Mouse (Mus musculus): Measurements from ENCODE around the gene Gpr176. TPM values are rescaled to one million over a fixed set of nuclear protein-coding genes. Genes with fewer than 3 reads are reported as not detected.

Gene Gpr176
- polyA plus RNA-seq, 1 experiment = 4.7 TPM

DNA sequence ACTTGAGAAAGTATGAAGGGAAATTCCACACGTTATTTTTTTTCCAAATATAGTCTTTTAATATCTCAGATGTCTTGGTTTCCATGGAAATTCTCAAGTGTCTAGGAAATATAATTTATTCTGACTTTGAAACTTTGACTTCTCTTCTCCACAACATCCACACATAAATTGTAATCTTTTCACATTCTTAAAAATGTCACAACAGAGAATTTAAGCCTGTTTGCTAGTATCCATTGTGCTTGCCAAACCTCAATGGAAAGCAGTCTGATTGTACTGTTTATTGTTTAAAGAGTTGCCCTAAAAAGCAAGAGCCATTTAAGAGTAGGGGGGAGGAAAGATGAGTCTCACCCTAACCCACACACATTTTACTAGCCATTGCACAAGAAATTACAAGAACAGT, 1.4 kb downstream of the Gpr176 start:
- H3K79me3 ChIP-seq (ENCODE audit: low read depth) = no peaks in the 10 kb centered on the region
- H3K27me3 ChIP-seq (ENCODE audit: control insufficient read depth, insufficient read depth, insufficient read length) = no peaks in the 10 kb centered on the region
- H3K4me3 ChIP-seq (ENCODE audit: insufficient read depth, poor library complexity, severe bottlenecking) = no peak overlapping the region
- H3K36me3 ChIP-seq (ENCODE audit: control insufficient read depth, insufficient read depth) = no peaks in the 10 kb centered on the region
- TF ChIP-seq MAX (IDR thresholded peaks at IDR 0.05) = no peak
- TF ChIP-seq USF1 (IDR thresholded peaks at IDR 0.05; ENCODE audit: low read depth) = no peak
- no peak for TF ChIP-seq MYOD1 (IDR thresholded peaks at IDR 0.05; ENCODE audit: control insufficient read depth, insufficient read length, low read depth)
- no peak for TF ChIP-seq FOSL1 (IDR thresholded peaks at IDR 0.05; ENCODE audit: insufficient read depth, low read length, poor library complexity, severe bottlenecking)
- no peak for TF ChIP-seq CTCF (IDR thresholded peaks at IDR 0.05; ENCODE audit: control insufficient read depth, insufficient read depth, insufficient read length)
- H3ac ChIP-seq (ENCODE audit: control insufficient read depth, insufficient read length, low read depth) = no peak overlapping the region
- H3K79me2 ChIP-seq (ENCODE audit: control insufficient read depth, insufficient read depth) = no peaks in the 10 kb centered on the region

DNA sequence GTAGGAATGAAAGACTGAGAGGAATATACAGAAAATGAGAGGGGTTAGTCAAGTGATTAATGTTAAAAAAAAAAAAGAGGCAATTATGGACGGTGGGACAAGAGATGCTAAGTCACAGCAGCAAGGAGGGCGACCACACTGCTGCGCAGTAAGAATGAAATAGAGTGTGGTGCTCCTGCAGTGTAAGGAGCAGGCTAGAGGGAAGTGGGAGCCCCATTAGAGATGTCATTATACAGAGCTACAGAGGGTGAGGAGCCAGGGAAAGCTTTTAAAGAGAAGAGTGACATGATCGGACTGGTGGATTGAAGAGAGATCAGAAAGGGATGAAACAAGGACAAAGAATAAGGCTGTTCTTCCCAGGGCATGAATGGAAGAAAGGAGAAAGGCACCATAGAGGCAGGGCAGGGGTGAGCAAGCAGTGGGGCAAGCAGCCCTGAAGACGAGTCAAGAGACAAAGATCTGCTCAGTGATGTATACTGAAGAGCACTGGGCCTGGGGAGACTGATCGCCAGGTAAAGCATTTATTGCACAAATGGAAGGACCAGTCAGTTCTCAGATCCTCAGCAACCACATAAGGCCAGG, 18.0 kb downstream of the Gpr176 start:
- no peak overlapping the region for H3ac ChIP-seq (ENCODE audit: control insufficient read depth, insufficient read length, low read depth)
- H3K36me3 ChIP-seq (ENCODE audit: control insufficient read depth, insufficient read depth) = no peaks in the 10 kb centered on the region
- TF ChIP-seq MYOD1 (IDR thresholded peaks at IDR 0.05; ENCODE audit: control insufficient read depth, insufficient read length, low read depth) (no peak), MAX (IDR thresholded peaks at IDR 0.05) (no peak), CEBPB (IDR thresholded peaks at IDR 0.05; ENCODE audit: low read depth) (no peak), USF1 (IDR thresholded peaks at IDR 0.05; ENCODE audit: low read depth) (no peak), CTCF (IDR thresholded peaks at IDR 0.05; ENCODE audit: control insufficient read depth, insufficient read depth, insufficient read length) (no peak), FOSL1 (IDR thresholded peaks at IDR 0.05; ENCODE audit: insufficient read depth, low read length, poor library complexity, severe bottlenecking) (no peak), MYOG (IDR thresholded peaks at IDR 0.05; ENCODE audit: control insufficient read depth, extremely low read depth, insufficient read length) (no peak)
- H3K79me3 ChIP-seq (ENCODE audit: low read depth) = no peaks in the 10 kb centered on the region
- H3K4me3 ChIP-seq (ENCODE audit: insufficient read depth, poor library complexity, severe bottlenecking) = no peak overlapping the region
- H3K27me3 ChIP-seq (ENCODE audit: control insufficient read depth, insufficient read depth, insufficient read length) = no peaks in the 10 kb centered on the region
- H3K79me2 ChIP-seq (ENCODE audit: control insufficient read depth, insufficient read depth) = no peaks in the 10 kb centered on the region

DNA sequence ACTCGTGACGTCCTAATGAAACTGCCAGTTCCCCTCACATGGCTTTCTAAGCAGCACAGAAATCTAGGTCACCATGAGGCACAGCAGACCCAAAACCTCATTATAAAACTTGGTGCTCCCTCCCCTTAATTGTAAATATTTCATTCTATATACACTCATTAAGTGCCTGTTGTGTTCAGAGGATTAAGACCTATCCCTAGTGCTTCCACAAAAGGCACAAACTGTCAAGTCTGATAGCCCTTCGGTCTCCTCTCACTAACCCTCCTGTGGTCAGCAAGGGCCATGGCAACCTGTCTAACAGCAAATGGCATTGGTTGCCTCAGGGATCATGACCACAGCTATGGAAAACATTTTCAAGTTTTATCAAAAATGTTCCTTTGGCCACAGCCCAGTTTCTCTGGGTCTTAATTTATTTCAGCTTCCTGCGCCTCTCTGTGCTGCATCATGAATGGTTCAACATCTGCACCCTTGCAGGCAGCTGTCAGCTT, 19.3 kb downstream of the Gpr176 start:
- TF ChIP-seq CTCF (IDR thresholded peaks at IDR 0.05; ENCODE audit: control insufficient read depth, insufficient read depth, insufficient read length) = no peak
- no peak for TF ChIP-seq CEBPB (IDR thresholded peaks at IDR 0.05; ENCODE audit: low read depth)
- no peak overlapping the region for H3ac ChIP-seq (ENCODE audit: control insufficient read depth, insufficient read length, low read depth)
- no peaks in the 10 kb centered on the region for H3K36me3 ChIP-seq (ENCODE audit: control insufficient read depth, insufficient read depth)
- no peak overlapping the region for H3K4me3 ChIP-seq (ENCODE audit: insufficient read depth, poor library complexity, severe bottlenecking)
- H3K79me3 ChIP-seq (ENCODE audit: low read depth) = no peaks in the 10 kb centered on the region
- no peaks in the 10 kb centered on the region for H3K79me2 ChIP-seq (ENCODE audit: control insufficient read depth, insufficient read depth)
- no peaks in the 10 kb centered on the region for H3K27me3 ChIP-seq (ENCODE audit: control insufficient read depth, insufficient read depth, insufficient read length)

DNA sequence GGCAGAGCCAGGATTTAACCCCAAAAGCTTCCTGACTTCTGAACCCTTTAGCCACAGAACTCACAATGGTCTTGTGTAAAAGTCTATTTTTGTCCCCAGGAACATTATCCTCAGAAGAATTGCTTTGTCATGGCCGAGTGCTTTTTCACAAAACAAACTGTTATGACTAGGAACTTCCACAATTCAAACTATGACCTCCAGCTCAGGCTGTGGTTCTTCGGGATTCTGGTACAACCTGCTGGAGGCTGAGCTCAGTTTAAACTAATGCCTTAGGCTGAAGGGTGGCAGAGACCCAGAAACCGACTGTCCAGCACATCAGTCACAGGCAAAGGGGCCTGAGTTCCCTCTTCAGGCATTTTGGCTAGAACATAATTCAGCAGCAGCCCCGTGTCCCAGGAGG, 19.7 kb downstream of the Gpr176 start:
- H3K79me3 ChIP-seq (ENCODE audit: low read depth) = no peaks in the 10 kb centered on the region
- no peak overlapping the region for H3ac ChIP-seq (ENCODE audit: control insufficient read depth, insufficient read length, low read depth)
- H3K27me3 ChIP-seq (ENCODE audit: control insufficient read depth, insufficient read depth, insufficient read length) = no peaks in the 10 kb centered on the region
- H3K36me3 ChIP-seq (ENCODE audit: control insufficient read depth, insufficient read depth) = no peaks in the 10 kb centered on the region
- TF ChIP-seq USF1 (IDR thresholded peaks at IDR 0.05; ENCODE audit: low read depth) = no peak
- TF ChIP-seq MYOG (IDR thresholded peaks at IDR 0.05; ENCODE audit: control insufficient read depth, extremely low read depth, insufficient read length) = no peak
- TF ChIP-seq MAX (IDR thresholded peaks at IDR 0.05) = no peak
- no peak for TF ChIP-seq CTCF (IDR thresholded peaks at IDR 0.05; ENCODE audit: control insufficient read depth, insufficient read depth, insufficient read length)
- no peak for TF ChIP-seq CEBPB (IDR thresholded peaks at IDR 0.05; ENCODE audit: low read depth)
- TF ChIP-seq FOSL1 (IDR thresholded peaks at IDR 0.05; ENCODE audit: insufficient read depth, low read length, poor library complexity, severe bottlenecking) = no peak
- TF ChIP-seq MYOD1 (IDR thresholded peaks at IDR 0.05; ENCODE audit: control insufficient read depth, insufficient read length, low read depth) = no peak
- no peak overlapping the region for H3K4me3 ChIP-seq (ENCODE audit: insufficient read depth, poor library complexity, severe bottlenecking)
- no peaks in the 10 kb centered on the region for H3K79me2 ChIP-seq (ENCODE audit: control insufficient read depth, insufficient read depth)

DNA sequence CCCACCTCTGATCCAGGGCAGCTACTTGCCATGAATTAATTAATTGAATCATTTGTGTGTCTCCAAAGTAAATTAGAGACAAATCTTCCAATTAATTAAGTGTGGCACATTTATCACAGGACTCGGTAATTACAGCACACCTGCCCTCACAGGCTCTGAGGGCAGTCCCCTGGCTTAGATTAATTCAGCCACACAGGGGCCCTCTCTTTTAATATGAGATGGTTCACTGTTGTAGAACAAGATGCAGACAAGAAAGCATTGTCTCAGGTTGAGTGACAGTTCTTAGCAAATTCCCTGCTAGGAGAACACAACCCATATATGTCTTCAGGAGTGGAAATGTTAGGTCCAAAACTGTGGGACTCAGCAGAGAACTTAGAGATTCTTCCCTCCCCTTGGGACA, 27.7 kb downstream of the Gpr176 start:
- Histone ChIP-seq H3K79me2 (ENCODE audit: control insufficient read depth, insufficient read depth) (no peaks in the 10 kb centered on the region), H3K36me3 (ENCODE audit: control insufficient read depth, insufficient read depth) (no peaks in the 10 kb centered on the region), H3K79me3 (ENCODE audit: low read depth) (no peaks in the 10 kb centered on the region), H3K4me3 (ENCODE audit: insufficient read depth, poor library complexity, severe bottlenecking) (no peak overlapping the region), H3K27me3 (ENCODE audit: control insufficient read depth, insufficient read depth, insufficient read length) (no peaks in the 10 kb centered on the region), H3ac (ENCODE audit: control insufficient read depth, insufficient read length, low read depth) (no peak overlapping the region)
- TF ChIP-seq CTCF (IDR thresholded peaks at IDR 0.05; ENCODE audit: control insufficient read depth, insufficient read depth, insufficient read length) (no peak), FOSL1 (IDR thresholded peaks at IDR 0.05; ENCODE audit: insufficient read depth, low read length, poor library complexity, severe bottlenecking) (no peak), USF1 (IDR thresholded peaks at IDR 0.05; ENCODE audit: low read depth) (no peak), MYOD1 (IDR thresholded peaks at IDR 0.05; ENCODE audit: control insufficient read depth, insufficient read length, low read depth) (no peak), MAX (IDR thresholded peaks at IDR 0.05) (no peak), MYOG (IDR thresholded peaks at IDR 0.05; ENCODE audit: control insufficient read depth, extremely low read depth, insufficient read length) (no peak), CEBPB (IDR thresholded peaks at IDR 0.05; ENCODE audit: low read depth) (no peak)

DNA sequence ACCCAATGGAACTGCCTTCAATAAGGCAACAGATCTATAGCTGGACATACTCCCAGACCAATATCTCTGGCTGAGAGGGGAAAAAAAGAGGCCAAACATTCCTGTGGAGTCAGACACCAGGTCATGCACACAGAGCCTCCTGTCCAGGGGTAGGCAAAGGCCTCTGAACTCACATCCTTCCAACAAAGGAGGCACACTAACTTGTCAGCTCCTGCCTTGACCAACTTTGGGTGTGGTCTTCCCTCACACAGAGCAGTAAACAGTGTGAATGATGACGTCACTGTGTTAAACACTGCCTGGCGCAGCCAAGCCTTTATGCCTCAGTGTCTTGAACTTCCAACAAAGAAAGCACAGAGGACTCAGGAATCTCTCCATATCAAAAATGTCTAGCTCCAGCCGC, 29.3 kb downstream of the Gpr176 start:
- Histone ChIP-seq H3ac (ENCODE audit: control insufficient read depth, insufficient read length, low read depth) (no peak overlapping the region), H3K79me2 (ENCODE audit: control insufficient read depth, insufficient read depth) (no peaks in the 10 kb centered on the region), H3K36me3 (ENCODE audit: control insufficient read depth, insufficient read depth) (no peaks in the 10 kb centered on the region), H3K27me3 (ENCODE audit: control insufficient read depth, insufficient read depth, insufficient read length) (no peaks in the 10 kb centered on the region), H3K79me3 (ENCODE audit: low read depth) (no peaks in the 10 kb centered on the region), H3K4me3 (ENCODE audit: insufficient read depth, poor library complexity, severe bottlenecking) (no peak overlapping the region)
- TF ChIP-seq MYOG (IDR thresholded peaks at IDR 0.05; ENCODE audit: control insufficient read depth, extremely low read depth, insufficient read length) (no peak), CTCF (IDR thresholded peaks at IDR 0.05; ENCODE audit: control insufficient read depth, insufficient read depth, insufficient read length) (no peak), USF1 (IDR thresholded peaks at IDR 0.05; ENCODE audit: low read depth) (no peak), MAX (IDR thresholded peaks at IDR 0.05) (no peak), MYOD1 (IDR thresholded peaks at IDR 0.05; ENCODE audit: control insufficient read depth, insufficient read length, low read depth) (no peak), FOSL1 (IDR thresholded peaks at IDR 0.05; ENCODE audit: insufficient read depth, low read length, poor library complexity, severe bottlenecking) (no peak), CEBPB (IDR thresholded peaks at IDR 0.05; ENCODE audit: low read depth) (no peak)

Data from C2C12 (cell line).